Mouse (Mus musculus) liver, postnatal 0 days (tissue): ENCODE measurements around the gene Dnaja3. TPM values are rescaled to one million over a fixed set of nuclear protein-coding genes. Genes with fewer than 3 reads are reported as not detected.

Source experiments
- ATAC-seq: fragments of 200-750 bp; cut with Nextera tagmentation; 2 replicates; pipeline ENCODE4 v1.8.0; 2017; ENCODE audit warnings: mild to moderate bottlenecking, moderate library complexity
- DNase-seq: peaks from one replicate; pipeline ENCODE4 v3.0.0-alpha.2; 2016
- H3K27ac ChIP-seq: fragments of 300-500 bp; sonication (generic); 2 replicates; pipeline ENCODE4 v1.5.1; 2014; ENCODE audit warnings: antibody characterized with exemption, moderate library complexity, mild to moderate bottlenecking, low read depth
- H3K27me3 ChIP-seq: fragments of 300-500 bp; sonication (generic); 2 replicates; pipeline ENCODE4 v1.6.1; 2014; ENCODE audit warnings: low read length, control low read depth, mixed read lengths; ENCODE audit not compliant: insufficient read depth
- H3K36me3 ChIP-seq: fragments of 300-500 bp; sonication (generic); replicated peaks from 2 replicates; pipeline ENCODE4 v1.6.1; 2014; ENCODE audit warnings: mild to moderate bottlenecking, control low read depth, low read length, moderate library complexity, mixed read lengths; ENCODE audit not compliant: insufficient read depth
- H3K4me1 ChIP-seq: fragments of 300-500 bp; sonication (generic); 2 replicates; pipeline ENCODE4 v1.6.1; 2014; ENCODE audit warnings: antibody characterized with exemption, mild to moderate bottlenecking, control low read depth; ENCODE audit not compliant: insufficient read depth
- H3K4me2 ChIP-seq: fragments of 300-500 bp; sonication (generic); 2 replicates; pipeline ENCODE4 v1.6.1; 2014; ENCODE audit warnings: low read depth, mild to moderate bottlenecking, low read length, moderate library complexity, mixed read lengths
- H3K4me3 ChIP-seq: fragments of 300-500 bp; sonication (generic); 2 replicates; pipeline ENCODE4 v1.5.1; 2014; ENCODE audit warnings: low read depth, low read length
- H3K9ac ChIP-seq: fragments of 300-500 bp; sonication (generic); replicated peaks from 2 replicates; pipeline ENCODE4 v1.6.1; 2014; ENCODE audit warnings: mild to moderate bottlenecking, moderate library complexity
- H3K9me3 ChIP-seq: fragments of 300-500 bp; sonication (generic); 2 replicates; pipeline ENCODE4 v1.6.1; 2016; ENCODE audit warnings: mild to moderate bottlenecking, control low read depth, low read length, mixed read lengths
- CTCF ChIP-seq: sonication (generic); IDR thresholded peaks from 2 replicates; pipeline ENCODE4 v1.5.1; 2016; ENCODE audit warnings: antibody characterized with exemption, low read depth
- EP300 ChIP-seq: IDR thresholded peaks from 2 replicates; pipeline ENCODE4 v1.6.1; 2016; ENCODE audit warnings: antibody characterized with exemption, low read depth, mild to moderate bottlenecking
- WGBS: fragments of 180-500 bp; shearing (Covaris S2); extraction: QIAGEN DNeasy Blood & Tissue Kit; methylation state at CpG from one replicate; pipeline ENCODE4 v1.1.7; 2014; ENCODE audit not compliant: insufficient replicate concordance; 5-methylcytosine and 5-hydroxymethylcytosine counted together
- polyA plus RNA-seq: library from polyadenylated mRNA; unstranded; fragments of >200 nt; fragmentation: Nextera tagmentation; extraction: Ambion mirVana; gene quantifications from 2 replicates; pipeline ENCODE4 v1.2.1, GENCODE M21; 2015

The Dnaja3 gene
- polyA plus RNA-seq, 1 experiment from 2014 or later, result 70.5 TPM

- WGBS, result 59% methylated on average over 3 of the region's 3 CpGs
- H3K9me3 ChIP-seq, result no peaks in the 10 kb centered on the region
- no peak for DNase-seq
- no peak overlapping the region for H3K4me3 ChIP-seq
- TF ChIP-seq CTCF (no peak), EP300 (no peak)
- H3K4me2 ChIP-seq, result no peak overlapping the region
- H3K4me1 ChIP-seq, result peaks cover 24% of the 10 kb centered on the region
- no peak for ATAC-seq
- H3K9ac ChIP-seq, result no peak overlapping the region
- peaks cover 10% of the 10 kb centered on the region for H3K27me3 ChIP-seq
- H3K36me3 ChIP-seq, result no peaks in the 10 kb centered on the region
- H3K27ac ChIP-seq, result no peak overlapping the region
Observed at GRCm38 (mm10) chr16:4599616-4600015, 40.2 kb upstream of the Dnaja3 start.

GRCm38 (mm10) chr16:4600701-4601310 is 39.0 kb upstream of the Dnaja3 start:
- no peaks in the 10 kb centered on the region for H3K36me3 ChIP-seq
- DNase-seq (no peak), ATAC-seq (no peak)
- no peaks in the 10 kb centered on the region for H3K9me3 ChIP-seq
- no peak overlapping the region for H3K4me3 ChIP-seq
- no peak overlapping the region for H3K4me2 ChIP-seq
- no peak for TF ChIP-seq CTCF
- no peak for TF ChIP-seq EP300
- H3K4me1 ChIP-seq, result peaks cover 21% of the 10 kb centered on the region
- no peak overlapping the region for H3K27ac ChIP-seq
- no peak overlapping the region for H3K9ac ChIP-seq
- WGBS, result 68% methylated on average over 9 of the region's 9 CpGs
- 0 out of 2 replicates have a peak, but pooled peaks cover under 1% of the 10 kb centered on the region for H3K27me3 ChIP-seq

- Histone ChIP-seq H3K4me1 (peaks cover 34% of the 10 kb centered on the region), H3K4me2 (no peak overlapping the region), H3K27me3 (no peaks in the 10 kb centered on the region), H3K4me3 (no peak overlapping the region), H3K9me3 (no peaks in the 10 kb centered on the region), H3K27ac (no peak overlapping the region), H3K36me3 (no peaks in the 10 kb centered on the region), H3K9ac (no peak overlapping the region)
- TF ChIP-seq EP300 (no peak), CTCF (no peak)
- peak; percentile 65 for ATAC-seq
- whole genome bisulfite sequencing, result 46% methylated on average over 3 of the region's 3 CpGs
- no peak for DNase-seq
Observed at GRCm38 (mm10) chr16:4602189-4602588, 37.6 kb upstream of the Dnaja3 start.

GRCm38 (mm10) chr16:4602766-4603452 is 36.9 kb upstream of the Dnaja3 start:
- ATAC-seq, result no peak
- TF ChIP-seq EP300 (no peak), CTCF (no peak)
- Histone ChIP-seq H3K9ac (no peak overlapping the region; the same call in 1 of the 2 replicates), H3K4me3 (no peak overlapping the region), H3K9me3 (no peaks in the 10 kb centered on the region), H3K27me3 (no peaks in the 10 kb centered on the region), H3K4me1 (peaks cover 36% of the 10 kb centered on the region), H3K27ac (no peak overlapping the region), H3K4me2 (no peak overlapping the region), H3K36me3 (no peaks in the 10 kb centered on the region)
- no peak for DNase-seq
- 51% methylated on average over 7 of the region's 7 CpGs for WGBS

- peaks cover 36% of the 10 kb centered on the region for H3K4me1 ChIP-seq
- H3K9me3 ChIP-seq, result no peaks in the 10 kb centered on the region
- H3K4me2 ChIP-seq, result no peak overlapping the region
- WGBS, result 67% methylated on average over 1 of the region's 1 CpGs
- DNase-seq, result no peak
- TF ChIP-seq CTCF (no peak), EP300 (no peak)
- no peaks in the 10 kb centered on the region for H3K27me3 ChIP-seq
- H3K9ac ChIP-seq, result no peak overlapping the region
- H3K27ac ChIP-seq, result no peak overlapping the region
- no peak for ATAC-seq
- H3K4me3 ChIP-seq, result no peak overlapping the region
- H3K36me3 ChIP-seq, result no peaks in the 10 kb centered on the region
Observed at GRCm38 (mm10) chr16:4603453-4603837, 36.3 kb upstream of the Dnaja3 start.

GRCm38 (mm10) chr16:4604293-4604837 is 35.4 kb upstream of the Dnaja3 start:
- no peak overlapping the region for H3K4me3 ChIP-seq
- no peaks in the 10 kb centered on the region for H3K36me3 ChIP-seq
- WGBS, result 78% methylated on average over 11 of the region's 11 CpGs
- no peak overlapping the region for H3K27ac ChIP-seq
- no peaks in the 10 kb centered on the region for H3K9me3 ChIP-seq
- ATAC-seq (no peak), DNase-seq (no peak)
- no peaks in the 10 kb centered on the region for H3K27me3 ChIP-seq
- H3K9ac ChIP-seq, result no peak overlapping the region
- H3K4me2 ChIP-seq, result no peak overlapping the region
- peaks cover 36% of the 10 kb centered on the region for H3K4me1 ChIP-seq
- TF ChIP-seq EP300, result no peak
- TF ChIP-seq CTCF, result no peak
